Mouse (Mus musculus) stomach, postnatal 0 days (tissue): ENCODE results near the gene Gm13289.

Experiments used
- CTCF ChIP-seq: IDR thresholded peaks from 2 replicates; pipeline ENCODE4 v1.5.1; 2016; ENCODE audit warnings: antibody characterized with exemption, low read depth, mild to moderate bottlenecking, moderate library complexity
- EP300 ChIP-seq: optimal IDR thresholded peaks from 2 replicates; pipeline ENCODE3; 2016; ENCODE audit warnings: antibody characterized with exemption

- TF ChIP-seq CTCF (peak; percentile 82), EP300 (no peak)
Observed at GRCm38 (mm10) chr4:88727324-88727723, 49.4 kb upstream of the Gm13289 start.
